Mouse (Mus musculus): ENCODE data around the gene Hist1h2bj. TPM values are rescaled to one million over a fixed set of nuclear protein-coding genes. Genes with fewer than 3 reads are reported as not detected.
A peak's percentile ranks its signal among the peaks of the same experiment; 100 is the strongest.
"Not testable (repeated sequence)": the region's sequence is repeated elsewhere in the genome, so short reads cannot be mapped to it uniquely, and the experiment has no call there.

Hist1h2bj gene
- polyA plus RNA-seq (2015; fragmentation: Nextera tagmentation; extraction: Ambion mirVana), result 4.7 and 7.7 TPM in 2 replicates

DNA sequence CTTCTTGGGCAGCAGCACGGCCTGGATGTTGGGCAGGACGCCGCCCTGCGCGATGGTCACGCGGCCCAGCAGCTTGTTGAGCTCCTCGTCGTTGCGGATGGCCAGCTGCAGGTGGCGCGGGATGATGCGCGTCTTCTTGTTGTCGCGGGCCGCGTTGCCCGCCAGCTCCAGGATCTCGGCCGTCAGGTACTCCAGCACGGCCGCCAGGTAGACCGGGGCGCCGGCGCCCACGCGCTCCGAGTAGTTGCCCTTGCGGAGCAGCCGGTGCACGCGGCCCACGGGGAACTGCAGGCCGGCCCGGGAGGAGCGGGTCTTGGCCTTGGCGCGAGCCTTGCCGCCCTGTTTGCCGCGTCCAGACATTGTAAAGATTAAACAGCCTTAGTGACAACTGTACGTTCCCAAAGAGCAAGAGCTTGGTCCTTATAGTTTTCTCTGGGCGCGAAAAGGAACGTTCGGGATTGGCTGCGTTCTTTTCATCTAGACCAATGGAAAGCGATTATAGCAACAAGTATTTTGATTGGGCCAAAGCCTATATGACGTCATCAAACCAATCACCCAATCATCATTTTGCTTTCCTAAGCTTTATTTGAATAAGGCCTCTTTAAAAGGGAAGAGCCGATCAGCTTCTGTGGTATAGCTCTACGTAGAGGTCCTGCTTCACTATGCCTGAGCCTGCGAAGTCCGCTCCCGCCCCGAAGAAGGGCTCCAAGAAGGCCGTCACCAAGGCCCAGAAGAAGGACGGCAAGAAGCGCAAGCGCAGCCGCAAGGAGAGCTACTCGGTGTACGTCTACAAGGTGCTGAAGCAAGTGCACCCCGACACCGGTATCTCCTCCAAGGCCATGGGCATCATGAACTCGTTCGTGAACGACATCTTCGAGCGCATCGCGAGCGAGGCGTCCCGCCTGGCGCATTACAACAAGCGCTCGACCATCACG lies at the start of gene Hist1h2bj, which contains the start of gene Hist1h2ag:
TSS of gene Hist1h2bj (plus strand) at position 647 of the 935 bp plus-strand sequence.
TSS of gene Hist1h2ag (minus strand) at position 377 of the 935 bp plus-strand sequence.
- Histone ChIP-seq H3K4me2 (ENCODE audit: low read depth, low read length) (peak within 1 kb of the TSS; percentile 64), H3K4me1 (ENCODE audit: control insufficient read depth, insufficient read depth, low read length) (peaks cover 14% of the 10 kb centered on the region), H3K9ac (ENCODE audit: low read depth, low read length) (peak within 1 kb of the TSS; percentile 51), H3K27ac (ENCODE audit: low read length) (peak within 1 kb of the TSS; percentile 83), H3K4me3 (ENCODE audit: low read length) (peak within 1 kb of the TSS; percentile 45)
- not testable (repeated sequence) for H3K27me3 ChIP-seq (replicated peaks; ENCODE audit: control insufficient read depth, insufficient read depth, low read length); H3K36me3 ChIP-seq (ENCODE audit: control insufficient read depth, insufficient read depth, low read length); H3K9me3 ChIP-seq (ENCODE audit: control insufficient read depth, low read length)
- peak; percentile 92 for ATAC-seq
- under 1% methylated on average over 33 of the region's 80 CpGs for WGBS

DNA sequence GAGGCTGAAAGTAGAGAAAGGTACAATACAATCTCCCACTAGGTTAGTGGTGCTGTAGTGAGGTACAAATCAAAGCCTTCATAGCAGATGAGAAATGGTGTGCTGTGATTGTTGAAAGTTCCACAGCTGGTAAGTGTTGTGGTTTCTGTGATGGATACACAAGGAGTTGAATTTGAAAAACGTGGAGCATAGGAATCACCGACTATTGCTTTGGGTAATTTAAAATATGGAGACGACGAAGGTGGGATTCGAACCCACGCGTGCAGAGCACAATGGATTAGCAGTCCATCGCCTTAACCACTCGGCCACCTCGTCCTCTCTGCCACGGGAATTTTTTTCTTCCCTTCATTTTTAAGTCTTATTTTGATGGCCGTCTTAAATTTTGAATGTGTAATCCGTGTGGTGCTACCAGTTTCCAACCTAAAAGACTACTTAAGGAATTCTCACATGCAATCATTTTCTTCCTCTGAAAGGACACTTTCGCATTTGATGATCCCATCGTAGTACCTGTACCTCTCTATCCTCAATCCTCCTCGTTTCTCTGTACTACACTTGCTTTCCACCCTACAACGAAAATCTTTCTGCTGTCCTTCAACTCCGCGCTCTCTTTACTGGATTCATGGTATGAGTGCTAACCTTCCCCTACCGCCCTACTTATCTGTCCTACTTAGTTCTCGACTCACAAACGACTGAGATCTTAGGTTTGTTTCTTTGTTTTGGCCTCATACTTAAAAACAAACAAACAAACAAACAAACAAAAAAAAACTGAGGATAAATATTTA lies 48.9 kb upstream of the Hist1h2bj start:
- Histone ChIP-seq H3K9me3 (ENCODE audit: control insufficient read depth, low read length) (no peaks in the 10 kb centered on the region), H3K4me1 (ENCODE audit: control insufficient read depth, insufficient read depth, low read length) (no peaks in the 10 kb centered on the region), H3K27ac (ENCODE audit: low read length) (no peak overlapping the region), H3K4me3 (ENCODE audit: low read length) (peak overlapping the region; percentile 28; the same call in 1 of the 2 replicates), H3K36me3 (ENCODE audit: control insufficient read depth, insufficient read depth, low read length) (no peaks in the 10 kb centered on the region), H3K27me3 (replicated peaks; ENCODE audit: control insufficient read depth, insufficient read depth, low read length) (peaks cover 27% of the 10 kb centered on the region), H3K4me2 (ENCODE audit: low read depth, low read length) (peak overlapping the region; percentile 13; the same call in 1 of the 2 replicates), H3K9ac (ENCODE audit: low read depth, low read length) (no peak overlapping the region)
- WGBS, result 4% methylated on average over 22 of the region's 22 CpGs
- peak; percentile 53; the same call in 1 of the 2 replicates for ATAC-seq

DNA sequence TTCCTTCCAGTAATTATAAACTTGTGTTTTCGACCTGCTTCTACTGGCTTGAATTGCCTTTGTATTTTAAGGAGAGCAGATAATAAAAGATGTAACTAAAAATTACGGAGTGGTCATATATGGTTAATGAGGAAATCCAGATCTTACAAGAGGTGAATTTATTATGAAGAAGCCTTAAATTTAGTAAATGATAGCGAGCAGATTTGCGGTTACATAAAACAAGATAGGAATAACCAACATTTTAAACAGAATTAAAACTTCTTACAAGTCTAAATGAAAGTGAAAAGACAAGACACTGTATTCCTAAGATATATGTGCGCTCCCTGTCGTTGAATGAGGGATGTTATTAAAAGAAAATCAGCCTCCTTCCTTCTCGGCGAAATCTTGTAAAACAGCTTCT lies 48.1 kb upstream of the Hist1h2bj start:
- Histone ChIP-seq H3K4me1 (ENCODE audit: control insufficient read depth, insufficient read depth, low read length) (no peaks in the 10 kb centered on the region), H3K36me3 (ENCODE audit: control insufficient read depth, insufficient read depth, low read length) (no peaks in the 10 kb centered on the region), H3K4me3 (ENCODE audit: low read length) (peak overlapping the region; percentile 49), H3K27me3 (replicated peaks; ENCODE audit: control insufficient read depth, insufficient read depth, low read length) (peaks cover 29% of the 10 kb centered on the region), H3K4me2 (ENCODE audit: low read depth, low read length) (peak overlapping the region; percentile 55), H3K9me3 (ENCODE audit: control insufficient read depth, low read length) (no peaks in the 10 kb centered on the region), H3K9ac (ENCODE audit: low read depth, low read length) (no peak overlapping the region), H3K27ac (ENCODE audit: low read length) (no peak overlapping the region)
- 4% methylated on average over 8 of the region's 8 CpGs for WGBS
- no peak for ATAC-seq

DNA sequence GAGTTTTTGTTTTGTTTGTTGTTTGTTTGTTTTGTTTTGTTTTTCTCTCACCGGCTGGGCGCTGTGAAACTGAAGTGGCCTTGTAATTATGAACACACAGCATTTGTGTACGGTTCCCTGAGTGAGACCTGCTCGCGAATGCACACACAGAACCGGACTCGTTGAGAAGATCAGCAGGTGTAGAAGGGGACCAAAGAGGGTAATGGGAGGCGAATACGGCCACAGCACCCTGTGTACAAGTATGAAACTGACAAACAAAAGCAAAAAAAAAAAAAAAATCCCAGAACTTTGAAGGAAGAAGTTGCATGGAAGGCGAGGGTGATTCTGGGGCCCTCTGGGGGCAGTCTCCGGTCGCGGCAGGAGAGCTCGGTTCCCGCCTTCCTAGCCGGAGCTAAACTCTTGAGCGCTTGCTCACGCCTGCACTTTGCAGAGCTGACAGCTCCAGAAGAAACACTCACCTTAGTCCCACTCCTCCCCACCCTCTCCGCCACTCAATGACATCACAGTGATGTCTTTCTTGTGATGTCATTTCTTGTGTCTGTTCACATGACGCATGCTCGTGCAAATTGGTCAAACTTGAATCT lies 47.6 kb upstream of the Hist1h2bj start:
- Histone ChIP-seq H3K27ac (ENCODE audit: low read length) (no peak overlapping the region), H3K27me3 (replicated peaks; ENCODE audit: control insufficient read depth, insufficient read depth, low read length) (peaks cover 34% of the 10 kb centered on the region), H3K4me1 (ENCODE audit: control insufficient read depth, insufficient read depth, low read length) (no peaks in the 10 kb centered on the region), H3K4me2 (ENCODE audit: low read depth, low read length) (peak overlapping the region; percentile 55), H3K9ac (ENCODE audit: low read depth, low read length) (no peak overlapping the region), H3K9me3 (ENCODE audit: control insufficient read depth, low read length) (no peaks in the 10 kb centered on the region), H3K4me3 (ENCODE audit: low read length) (peak overlapping the region; percentile 49), H3K36me3 (ENCODE audit: control insufficient read depth, insufficient read depth, low read length) (no peaks in the 10 kb centered on the region)
- 1% methylated on average over 21 of the region's 21 CpGs for WGBS
- ATAC-seq, result peak; percentile 81

DNA sequence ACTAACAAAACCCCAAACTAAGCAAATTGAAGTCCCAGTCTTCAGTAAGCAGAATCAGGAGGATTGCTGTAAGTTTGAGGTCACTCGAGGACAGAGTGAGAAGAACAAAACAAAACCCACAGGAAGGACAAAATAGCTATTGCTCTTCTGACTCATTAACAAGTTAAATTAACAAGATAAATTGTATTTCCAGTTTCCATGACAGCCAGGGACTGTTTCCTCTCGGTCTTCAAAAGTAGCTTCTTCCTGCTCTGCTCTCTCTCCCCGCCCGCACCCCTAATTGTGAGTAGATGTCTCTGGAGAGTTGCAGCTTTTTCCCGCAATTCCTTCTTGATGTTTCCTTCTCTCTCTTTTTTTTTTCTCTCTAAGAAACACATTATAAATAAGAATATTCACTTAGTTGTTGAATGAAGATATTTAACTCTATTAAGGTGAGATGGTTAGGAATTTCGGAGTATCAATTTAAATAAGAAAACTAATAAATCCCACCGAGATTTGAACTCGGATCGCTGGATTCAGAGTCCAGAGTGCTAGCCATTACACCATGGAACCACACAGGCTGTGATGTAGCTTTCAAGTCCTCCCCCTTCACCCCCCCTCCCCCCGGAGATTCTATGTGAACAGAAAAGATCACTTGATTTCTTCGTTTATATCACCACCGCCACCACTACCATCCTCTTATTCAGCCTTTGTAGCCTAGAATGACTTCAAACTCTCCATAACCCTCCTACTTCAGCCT lies 46.7 kb upstream of the Hist1h2bj start:
- ATAC-seq, result 0 out of 2 replicates have a peak, but pooled peaks have one; percentile 29
- Histone ChIP-seq H3K27ac (ENCODE audit: low read length) (no peak overlapping the region), H3K9ac (ENCODE audit: low read depth, low read length) (no peak overlapping the region), H3K9me3 (ENCODE audit: control insufficient read depth, low read length) (no peaks in the 10 kb centered on the region), H3K4me1 (ENCODE audit: control insufficient read depth, insufficient read depth, low read length) (no peaks in the 10 kb centered on the region), H3K36me3 (ENCODE audit: control insufficient read depth, insufficient read depth, low read length) (no peaks in the 10 kb centered on the region), H3K4me3 (ENCODE audit: low read length) (peak overlapping the region; percentile 49), H3K27me3 (replicated peaks; ENCODE audit: control insufficient read depth, insufficient read depth, low read length) (peaks cover 41% of the 10 kb centered on the region), H3K4me2 (ENCODE audit: low read depth, low read length) (peak overlapping the region; percentile 55)
- WGBS, result 5% methylated on average over 12 of the region's 12 CpGs

DNA sequence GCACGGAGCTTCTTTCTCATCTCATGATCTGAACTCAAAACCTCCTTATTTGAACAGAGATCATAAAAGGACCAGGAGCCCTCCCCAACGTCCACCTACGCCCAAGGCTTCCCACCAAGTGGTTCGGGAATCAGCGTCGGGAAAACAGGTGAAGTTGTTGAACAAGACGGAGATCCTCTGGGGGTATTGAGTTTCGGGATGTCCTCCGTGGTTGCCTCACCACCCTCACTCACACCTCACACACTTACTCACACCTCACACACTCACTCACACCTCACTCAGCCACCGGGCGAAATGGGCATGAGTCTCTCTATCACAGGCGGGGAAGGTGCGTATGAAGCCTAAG lies 46.2 kb upstream of the Hist1h2bj start:
- 3% methylated on average over 13 of the region's 13 CpGs for WGBS
- Histone ChIP-seq H3K9ac (ENCODE audit: low read depth, low read length) (no peak overlapping the region), H3K27me3 (replicated peaks; ENCODE audit: control insufficient read depth, insufficient read depth, low read length) (peaks cover 46% of the 10 kb centered on the region), H3K36me3 (ENCODE audit: control insufficient read depth, insufficient read depth, low read length) (no peaks in the 10 kb centered on the region), H3K4me2 (ENCODE audit: low read depth, low read length) (peak overlapping the region; percentile 55), H3K4me3 (ENCODE audit: low read length) (peak overlapping the region; percentile 41), H3K9me3 (ENCODE audit: control insufficient read depth, low read length) (no peaks in the 10 kb centered on the region), H3K4me1 (ENCODE audit: control insufficient read depth, insufficient read depth, low read length) (no peaks in the 10 kb centered on the region), H3K27ac (ENCODE audit: low read length) (no peak overlapping the region)
- no peak for ATAC-seq

DNA sequence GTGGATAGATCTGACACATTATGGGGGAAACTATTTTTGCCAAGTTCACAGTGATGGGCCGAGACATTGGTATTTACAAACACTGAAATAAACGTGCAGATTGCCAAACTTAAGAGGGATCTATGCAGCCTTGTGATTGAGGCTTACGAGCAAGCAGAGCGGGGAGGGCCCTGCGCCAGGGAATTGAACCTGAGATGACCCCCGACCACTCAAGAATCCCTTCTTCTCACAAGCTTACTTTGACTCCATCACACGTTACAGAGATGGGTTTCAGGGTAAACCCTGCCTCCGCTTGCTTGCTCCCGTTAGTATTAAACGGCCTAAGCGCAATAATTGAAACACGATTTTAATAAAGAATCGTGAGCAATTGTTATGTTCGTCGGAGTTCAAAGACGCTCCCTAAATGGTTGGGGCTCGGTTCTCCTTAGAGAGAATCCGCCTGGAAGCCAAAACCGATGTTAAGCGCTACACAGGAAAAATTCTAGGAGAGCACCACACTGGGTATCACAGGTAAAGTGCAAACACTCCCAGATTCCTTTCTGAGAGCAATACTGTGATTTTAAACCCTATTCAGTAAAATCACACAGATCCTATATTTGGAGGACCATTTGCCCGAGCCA lies 45.7 kb upstream of the Hist1h2bj start:
- ATAC-seq, result no peak
- peak overlapping the region; percentile 55 for H3K4me2 ChIP-seq (ENCODE audit: low read depth, low read length)
- WGBS, result 2% methylated on average over 21 of the region's 21 CpGs
- peak overlapping the region; percentile 41 for H3K4me3 ChIP-seq (ENCODE audit: low read length)
- H3K4me1 ChIP-seq (ENCODE audit: control insufficient read depth, insufficient read depth, low read length), result no peaks in the 10 kb centered on the region
- no peak overlapping the region for H3K27ac ChIP-seq (ENCODE audit: low read length)
- no peaks in the 10 kb centered on the region for H3K36me3 ChIP-seq (ENCODE audit: control insufficient read depth, insufficient read depth, low read length)
- no peak overlapping the region for H3K9ac ChIP-seq (ENCODE audit: low read depth, low read length)
- H3K27me3 ChIP-seq (replicated peaks; ENCODE audit: control insufficient read depth, insufficient read depth, low read length), result peaks cover 51% of the 10 kb centered on the region
- no peaks in the 10 kb centered on the region for H3K9me3 ChIP-seq (ENCODE audit: control insufficient read depth, low read length)

DNA sequence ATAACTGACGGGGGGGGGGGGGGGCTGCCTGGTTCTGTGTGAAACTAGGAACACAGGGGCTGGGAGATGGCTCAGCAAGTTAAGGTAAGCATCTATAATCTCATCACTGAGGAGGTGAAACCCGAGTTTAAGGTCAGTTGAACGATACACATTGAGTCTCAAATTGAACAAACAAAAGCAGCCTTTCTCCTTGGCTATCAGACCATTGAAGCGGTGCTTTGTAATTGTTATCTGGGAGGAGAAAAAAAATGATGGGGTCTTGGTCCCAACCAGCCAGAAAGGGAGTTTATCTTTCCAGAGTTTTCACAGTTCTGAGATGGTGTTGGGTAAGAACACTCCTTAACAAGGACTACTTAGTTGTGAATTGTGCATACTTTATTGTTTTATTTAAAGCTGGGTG lies 45.2 kb upstream of the Hist1h2bj start:
- WGBS, result 7% methylated on average over 4 of the region's 4 CpGs
- Histone ChIP-seq H3K27me3 (replicated peaks; ENCODE audit: control insufficient read depth, insufficient read depth, low read length) (peaks cover 56% of the 10 kb centered on the region), H3K9ac (ENCODE audit: low read depth, low read length) (no peak overlapping the region), H3K27ac (ENCODE audit: low read length) (no peak overlapping the region), H3K9me3 (ENCODE audit: control insufficient read depth, low read length) (no peaks in the 10 kb centered on the region), H3K36me3 (ENCODE audit: control insufficient read depth, insufficient read depth, low read length) (no peaks in the 10 kb centered on the region), H3K4me2 (ENCODE audit: low read depth, low read length) (no peak overlapping the region), H3K4me1 (ENCODE audit: control insufficient read depth, insufficient read depth, low read length) (no peaks in the 10 kb centered on the region), H3K4me3 (ENCODE audit: low read length) (0 out of 2 replicates have a peak overlapping the region, but pooled peaks have one; percentile 41)
- ATAC-seq, result no peak
